Mouse (Mus musculus) midbrain, embryonic 15.5 days (tissue): ENCODE results near the gene Bcl2l15. TPM values are rescaled to one million over a fixed set of nuclear protein-coding genes. Genes with fewer than 3 reads are reported as not detected.

Source experiments
- ATAC-seq: fragments of 200-750 bp; cut with Nextera tagmentation; replicated peaks from 2 replicates; pipeline ENCODE4 v1.8.0; 2017; ENCODE audit warnings: moderate TSS enrichment
- H3K27ac ChIP-seq: fragments of 300-500 bp; sonication (generic); 2 replicates; pipeline ENCODE4 v1.5.1; 2015; ENCODE audit warnings: mild to moderate bottlenecking, inconsistent platforms
- H3K27me3 ChIP-seq: fragments of 300-500 bp; sonication (generic); replicated peaks from 2 replicates; pipeline ENCODE4 v1.6.1; 2015; ENCODE audit warnings: inconsistent platforms
- H3K36me3 ChIP-seq: fragments of 300-500 bp; sonication (generic); replicated peaks from 2 replicates; pipeline ENCODE4 v1.6.1; 2015; ENCODE audit warnings: inconsistent platforms
- H3K4me1 ChIP-seq: fragments of 300-500 bp; sonication (generic); 2 replicates; pipeline ENCODE4 v1.6.1; 2015; ENCODE audit warnings: inconsistent platforms
- H3K4me2 ChIP-seq: fragments of 300-500 bp; sonication (generic); 2 replicates; pipeline ENCODE4 v1.6.1; 2015; ENCODE audit warnings: inconsistent platforms, mild to moderate bottlenecking, moderate library complexity
- H3K4me3 ChIP-seq: fragments of 300-500 bp; sonication (generic); 2 replicates; pipeline ENCODE4 v1.5.1; 2015; ENCODE audit warnings: mild to moderate bottlenecking, inconsistent platforms
- H3K9ac ChIP-seq: fragments of 300-500 bp; sonication (generic); 2 replicates; pipeline ENCODE4 v1.6.1; 2015; ENCODE audit warnings: mild to moderate bottlenecking, inconsistent platforms
- H3K9me3 ChIP-seq: fragments of 300-500 bp; sonication (generic); 2 replicates; pipeline ENCODE4 v1.6.1; 2016; ENCODE audit warnings: inconsistent platforms
- WGBS: fragments of 180-500 bp; shearing (Covaris S2); methylation state at CpG from one replicate; pipeline ENCODE4 v1.1.7; 2015; ENCODE audit warnings: mixed read lengths; 5-methylcytosine and 5-hydroxymethylcytosine counted together
- polyA plus RNA-seq: library from polyadenylated mRNA; unstranded; fragments of >200 nt; fragmentation: Nextera tagmentation; extraction: Ambion mirVana; gene quantifications from 2 replicates; pipeline ENCODE4 v1.2.1, GENCODE M21; 2015

Bcl2l15 gene
- polyA plus RNA-seq, 1 experiment from 2014 or later = 0.18 TPM

DNA sequence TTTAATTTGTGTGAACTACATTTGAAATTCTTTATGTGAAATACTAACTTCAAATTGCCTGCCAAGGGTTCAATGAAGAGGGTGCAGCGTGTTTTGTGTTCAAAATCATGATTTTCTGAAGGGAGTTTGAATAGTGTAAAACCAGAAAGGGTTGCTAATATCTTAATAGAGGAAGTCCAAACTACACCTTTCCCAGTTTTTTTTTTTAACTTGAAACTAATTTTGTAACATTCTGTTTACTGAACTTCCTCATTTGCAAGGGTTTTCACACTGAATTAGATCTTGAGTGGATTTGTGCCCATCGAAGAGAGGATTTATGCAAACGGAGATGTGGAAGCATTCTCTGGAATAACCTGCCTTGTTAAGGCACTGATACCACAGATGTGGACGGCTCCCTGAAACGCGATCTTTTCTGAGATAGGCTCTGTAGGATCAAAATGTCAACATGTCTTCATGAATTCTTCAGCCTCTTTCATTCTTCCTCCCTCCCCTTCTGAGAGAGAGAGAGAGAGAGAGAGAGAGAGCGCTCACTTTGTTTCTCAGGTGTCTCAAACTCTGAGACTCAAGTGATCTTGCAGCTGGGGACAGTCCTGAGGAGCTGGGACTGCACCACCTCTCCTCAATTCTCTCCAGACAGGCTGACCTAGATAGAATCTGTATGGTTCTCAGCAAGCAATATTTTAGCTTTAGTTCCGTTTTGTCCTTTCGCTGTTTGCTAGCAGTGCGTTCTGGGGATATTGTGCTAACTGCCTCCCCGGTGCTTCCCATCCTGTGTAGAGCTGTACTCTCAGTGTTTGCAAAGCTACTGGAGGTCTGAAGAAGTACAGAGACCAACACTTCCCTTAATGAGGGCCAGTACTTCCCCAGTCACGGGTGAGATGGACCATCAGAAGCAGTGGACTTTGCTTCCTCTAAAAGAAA lies 26.7 kb downstream of the Bcl2l15 start, which contains the start of gene Ptpn22:
Gene Ptpn22 (plus strand): TSS at position 915 of the 921 bp plus-strand sequence.
- Histone ChIP-seq H3K4me2 (no peak within 1 kb of the TSS), H3K4me1 (no peaks in the 10 kb centered on the region), H3K27ac (no peak within 1 kb of the TSS), H3K9me3 (no peaks in the 10 kb centered on the region), H3K27me3 (no peaks in the 10 kb centered on the region), H3K4me3 (no peak within 1 kb of the TSS), H3K36me3 (no peaks in the 10 kb centered on the region), H3K9ac (no peak within 1 kb of the TSS)
- no peak for ATAC-seq
- 75% methylated on average over 12 of the region's 12 CpGs for WGBS

DNA sequence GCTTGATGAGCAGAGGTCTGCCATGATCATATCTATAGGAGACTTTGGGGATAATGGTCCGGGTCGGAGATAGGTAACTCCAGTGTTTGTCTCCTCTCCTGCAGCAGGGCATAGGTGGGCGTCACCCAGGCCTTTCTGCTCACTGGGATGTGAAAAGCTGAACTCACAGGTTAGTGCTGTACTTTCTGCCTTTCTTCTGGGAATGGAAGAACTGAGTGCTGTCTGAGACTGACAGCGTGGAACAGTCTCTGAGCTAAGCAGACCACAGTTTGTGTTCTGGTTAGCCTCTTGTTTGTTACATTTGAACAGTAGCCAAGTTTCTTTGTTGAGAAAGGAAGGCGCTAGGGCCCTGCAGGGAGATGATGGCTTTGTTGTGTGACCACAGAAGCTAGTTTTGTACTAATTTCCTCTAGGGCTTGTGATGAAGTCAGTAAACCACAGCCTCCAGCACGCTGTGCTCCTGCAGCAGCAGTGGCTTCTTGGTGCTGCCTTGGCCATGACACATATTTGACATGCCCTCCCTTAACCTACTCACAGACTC lies 27.5 kb downstream of the Bcl2l15 start:
- no peaks in the 10 kb centered on the region for H3K9me3 ChIP-seq
- H3K4me2 ChIP-seq = no peak overlapping the region
- WGBS = 65% methylated on average over 6 of the region's 6 CpGs
- H3K9ac ChIP-seq = no peak overlapping the region
- H3K4me3 ChIP-seq = no peak overlapping the region
- no peak for ATAC-seq
- no peaks in the 10 kb centered on the region for H3K4me1 ChIP-seq
- H3K27me3 ChIP-seq = no peaks in the 10 kb centered on the region
- H3K27ac ChIP-seq = no peak overlapping the region
- no peaks in the 10 kb centered on the region for H3K36me3 ChIP-seq

- no peak overlapping the region for H3K27ac ChIP-seq
- no peak for ATAC-seq
- no peaks in the 10 kb centered on the region for H3K4me1 ChIP-seq
- WGBS = 83% methylated on average over 4 of the region's 4 CpGs
- no peak overlapping the region for H3K4me2 ChIP-seq
- H3K27me3 ChIP-seq = no peaks in the 10 kb centered on the region
- H3K4me3 ChIP-seq = no peak overlapping the region
- no peaks in the 10 kb centered on the region for H3K36me3 ChIP-seq
- H3K9me3 ChIP-seq = no peaks in the 10 kb centered on the region
- H3K9ac ChIP-seq = no peak overlapping the region
Measured at GRCm38 (mm10) chr3:103862721-103863220, 30.4 kb downstream of the Bcl2l15 start.

GRCm38 (mm10) chr3:103864200-103864599 lies 31.8 kb downstream of the Bcl2l15 start:
- Histone ChIP-seq H3K4me1 (no peaks in the 10 kb centered on the region), H3K27ac (no peak overlapping the region)
- WGBS = 90% methylated on average over 6 of the region's 6 CpGs

GRCm38 (mm10) chr3:103867424-103867971 lies 35.1 kb downstream of the Bcl2l15 start:
- Histone ChIP-seq H3K4me3 (no peak overlapping the region), H3K4me1 (no peaks in the 10 kb centered on the region), H3K9ac (no peak overlapping the region), H3K27ac (no peak overlapping the region), H3K4me2 (no peak overlapping the region), H3K27me3 (no peaks in the 10 kb centered on the region), H3K36me3 (no peaks in the 10 kb centered on the region), H3K9me3 (no peaks in the 10 kb centered on the region)
- no peak for ATAC-seq
- 92% methylated on average over 5 of the region's 5 CpGs for WGBS

More at GRCm38 (mm10) chr3:103864200-103864599, 31.8 kb downstream of the Bcl2l15 start:
- Histone ChIP-seq H3K4me3 (no peak overlapping the region), H3K4me2 (no peak overlapping the region), H3K36me3 (no peaks in the 10 kb centered on the region), H3K27me3 (no peaks in the 10 kb centered on the region), H3K9ac (no peak overlapping the region), H3K9me3 (no peaks in the 10 kb centered on the region)
- no peak for ATAC-seq

DNA sequence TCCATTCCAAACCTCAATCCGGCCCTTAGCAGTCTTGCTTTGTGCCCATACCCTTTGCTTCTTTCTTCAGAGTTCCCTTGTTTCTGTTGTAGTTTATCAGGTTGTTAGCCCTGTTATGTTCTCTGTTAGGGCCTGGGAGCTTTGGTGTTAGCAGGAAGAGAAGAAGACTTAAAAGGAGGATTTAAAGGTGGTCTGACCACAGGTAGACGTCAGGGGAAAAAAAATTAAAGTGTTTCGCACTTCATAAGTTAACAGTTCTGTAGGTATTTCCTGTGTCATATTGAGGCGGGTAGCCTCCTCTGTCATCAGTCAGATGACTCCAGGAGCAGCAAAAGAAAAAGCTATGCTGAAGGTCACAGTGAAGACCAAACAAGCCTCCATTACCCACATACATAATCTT lies 35.6 kb downstream of the Bcl2l15 start:
- no peak overlapping the region for H3K4me2 ChIP-seq
- H3K36me3 ChIP-seq = no peaks in the 10 kb centered on the region
- 87% methylated on average over 4 of the region's 4 CpGs for WGBS
- no peak overlapping the region for H3K4me3 ChIP-seq
- H3K27me3 ChIP-seq = no peaks in the 10 kb centered on the region
- H3K9ac ChIP-seq = no peak overlapping the region
- H3K27ac ChIP-seq = no peak overlapping the region
- H3K4me1 ChIP-seq = no peaks in the 10 kb centered on the region
- no peaks in the 10 kb centered on the region for H3K9me3 ChIP-seq
- no peak for ATAC-seq

DNA sequence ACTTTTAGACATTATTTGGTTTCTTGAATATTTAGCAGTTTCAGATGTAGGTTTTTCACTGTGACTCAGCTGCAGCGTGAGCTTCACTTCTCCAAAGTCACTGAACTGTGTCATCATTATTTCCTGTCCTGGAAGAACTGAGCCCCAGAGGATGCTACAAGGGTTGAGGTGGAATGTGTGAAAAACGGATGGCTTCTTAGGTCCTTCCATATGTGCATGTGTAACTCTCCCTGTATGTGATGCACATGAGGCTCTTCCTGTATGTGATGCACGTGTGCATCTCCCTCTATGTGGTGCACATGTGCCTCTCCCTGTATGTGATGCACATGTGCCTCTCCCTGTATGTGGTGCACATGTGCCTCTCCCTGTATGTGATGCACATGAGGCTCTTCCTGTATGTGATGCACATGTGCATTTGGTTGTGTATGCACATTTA lies 40.3 kb downstream of the Bcl2l15 start:
- no peak overlapping the region for H3K27ac ChIP-seq
- H3K36me3 ChIP-seq = no peaks in the 10 kb centered on the region
- no peaks in the 10 kb centered on the region for H3K9me3 ChIP-seq
- H3K4me3 ChIP-seq = no peak overlapping the region
- ATAC-seq = no peak
- H3K4me1 ChIP-seq = no peaks in the 10 kb centered on the region
- H3K4me2 ChIP-seq = no peak overlapping the region
- 74% methylated on average over 3 of the region's 3 CpGs for WGBS
- no peak overlapping the region for H3K9ac ChIP-seq
- H3K27me3 ChIP-seq = no peaks in the 10 kb centered on the region

DNA sequence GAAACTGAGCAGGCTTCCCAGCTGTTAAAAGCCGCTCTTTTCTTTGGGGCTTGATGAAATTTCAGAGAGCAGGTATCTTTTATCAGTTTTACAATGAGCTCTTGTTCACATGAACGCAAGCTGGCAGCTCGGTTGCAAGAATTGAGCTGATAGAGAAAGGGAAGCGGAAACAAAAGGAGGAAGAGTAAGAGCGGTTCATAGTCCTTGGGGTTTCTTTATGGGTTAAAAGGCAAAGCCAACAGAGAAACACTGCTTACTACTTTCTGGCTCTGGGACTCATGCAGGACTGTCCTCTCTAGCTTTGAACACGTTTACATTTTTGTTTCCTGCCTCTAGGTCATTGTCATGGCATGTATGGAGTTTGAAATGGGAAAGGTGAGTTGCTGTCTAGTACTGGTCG lies 41.9 kb downstream of the Bcl2l15 start:
- 69% methylated on average over 7 of the region's 7 CpGs for WGBS
- Histone ChIP-seq H3K36me3 (no peaks in the 10 kb centered on the region), H3K27me3 (no peaks in the 10 kb centered on the region), H3K4me3 (no peak overlapping the region), H3K4me1 (no peaks in the 10 kb centered on the region), H3K9me3 (no peaks in the 10 kb centered on the region), H3K9ac (no peak overlapping the region), H3K27ac (no peak overlapping the region), H3K4me2 (no peak overlapping the region)
- no peak for ATAC-seq

- ATAC-seq = no peak
- Histone ChIP-seq H3K27me3 (no peaks in the 10 kb centered on the region), H3K36me3 (no peaks in the 10 kb centered on the region), H3K4me3 (no peak overlapping the region), H3K9ac (no peak overlapping the region), H3K9me3 (no peaks in the 10 kb centered on the region), H3K4me1 (no peaks in the 10 kb centered on the region), H3K4me2 (no peak overlapping the region), H3K27ac (no peak overlapping the region)
- WGBS = 73% methylated on average over 11 of the region's 11 CpGs
Measured at GRCm38 (mm10) chr3:103885946-103886345, 53.5 kb downstream of the Bcl2l15 start.

GRCm38 (mm10) chr3:103887581-103887980 lies 55.2 kb downstream of the Bcl2l15 start:
- no peak overlapping the region for H3K27ac ChIP-seq
- H3K27me3 ChIP-seq = no peaks in the 10 kb centered on the region
- ATAC-seq = no peak
- no peaks in the 10 kb centered on the region for H3K4me1 ChIP-seq
- H3K4me2 ChIP-seq = no peak overlapping the region
- no peaks in the 10 kb centered on the region for H3K9me3 ChIP-seq
- H3K9ac ChIP-seq = no peak overlapping the region
- no peak overlapping the region for H3K4me3 ChIP-seq
- WGBS = 24% methylated on average over 3 of the region's 3 CpGs
- no peaks in the 10 kb centered on the region for H3K36me3 ChIP-seq

DNA sequence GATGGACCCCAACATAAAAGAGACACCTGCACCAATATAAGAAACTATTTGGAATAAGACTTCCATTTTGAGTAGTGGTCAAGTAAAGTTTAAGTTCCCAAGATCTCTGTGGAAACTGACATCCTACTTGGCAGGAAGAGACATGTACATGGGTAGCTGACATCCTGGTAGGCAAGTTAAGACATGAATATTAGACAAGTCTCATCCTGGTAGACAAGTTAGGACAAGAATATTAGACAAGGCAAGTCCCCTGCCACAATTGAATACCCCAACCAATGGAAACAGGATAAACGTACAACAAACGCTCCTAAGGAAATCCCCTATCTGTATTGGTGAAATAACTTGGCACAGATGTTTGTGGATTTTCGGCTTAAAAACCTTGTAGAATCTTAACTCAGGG lies 61.0 kb downstream of the Bcl2l15 start:
- H3K4me3 ChIP-seq = no peak overlapping the region
- no peaks in the 10 kb centered on the region for H3K27me3 ChIP-seq
- no peak overlapping the region for H3K4me2 ChIP-seq

More for the DNA sequence above, 61.0 kb downstream of the Bcl2l15 start:
- Histone ChIP-seq H3K9ac (no peak overlapping the region), H3K36me3 (no peaks in the 10 kb centered on the region), H3K4me1 (no peaks in the 10 kb centered on the region), H3K9me3 (no peaks in the 10 kb centered on the region), H3K27ac (no peak overlapping the region)
- 89% methylated on average over 3 of the region's 3 CpGs for WGBS
- ATAC-seq = no peak
